Mouse (Mus musculus): ENCODE data around the gene Cyp26a1. TPM values are rescaled to one million over a fixed set of nuclear protein-coding genes. Genes with fewer than 3 reads are reported as not detected.

Gene Cyp26a1
- polyA plus RNA-seq, 2 experiments = 0.16 TPM; not detected in 1

DNA sequence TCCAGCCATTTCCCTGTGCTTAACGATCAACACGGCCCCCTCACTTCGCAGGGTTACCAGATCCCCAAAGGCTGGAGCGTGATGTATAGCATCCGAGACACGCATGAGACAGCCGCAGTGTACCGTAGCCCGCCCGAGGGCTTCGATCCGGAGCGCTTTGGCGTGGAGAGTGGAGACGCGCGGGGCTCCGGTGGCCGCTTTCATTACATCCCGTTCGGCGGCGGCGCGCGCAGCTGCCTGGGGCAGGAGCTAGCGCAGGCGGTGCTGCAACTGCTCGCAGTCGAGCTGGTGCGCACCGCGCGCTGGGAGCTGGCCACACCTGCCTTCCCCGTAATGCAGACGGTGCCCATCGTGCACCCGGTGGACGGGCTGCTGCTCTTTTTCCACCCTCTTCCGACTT is 4.7 kb upstream of the Cyp26a1 start:
- Histone ChIP-seq H3K4me2 (ENCODE audit: low read depth) (peak overlapping the region; percentile 39), H3K9ac (replicated peaks) (no peak overlapping the region), H3K9me3 (ENCODE audit: control insufficient read depth, low read length) (no peaks in the 10 kb centered on the region), H3K27ac (no peak overlapping the region), H3K4me1 (replicated peaks; ENCODE audit: control insufficient read depth in 2 of 2, insufficient read depth in 2 of 2, low read length in 1 of 2) (no peaks in the 10 kb centered on the region), H3K27me3 (ENCODE audit: control insufficient read depth, insufficient read depth, low read length) (peaks cover 83% of the 10 kb centered on the region), H3K4me3 (ENCODE audit: insufficient read depth in 1 of 2, low read depth in 2 of 2, low read length in 2 of 2) (peak overlapping the region in 1 of 2 experiments; percentile 35; a peak in 1 of 4 replicates), H3K36me3 (replicated peaks; ENCODE audit: control insufficient read depth, insufficient read depth, low read depth) (no peaks in the 10 kb centered on the region)
- WGBS (ENCODE audit: insufficient replicate concordance) = 2% methylated on average over 40 of the region's 40 CpGs
- no peak for DNase-seq (ENCODE audit: low read depth in 3 of 3, low spot score in 3 of 3)
- no peak for ATAC-seq (ENCODE audit: insufficient read depth)
- TF ChIP-seq EP300 (IDR thresholded peaks at IDR 0.05; ENCODE audit: low read depth) = no peak
- no peak for TF ChIP-seq CTCF (IDR thresholded peaks at IDR 0.05; ENCODE audit: low read depth)

- Histone ChIP-seq H3K4me1 (replicated peaks; ENCODE audit: control insufficient read depth in 2 of 2, insufficient read depth in 2 of 2, low read length in 1 of 2) (no peaks in the 10 kb centered on the region), H3K9ac (replicated peaks) (no peak overlapping the region), H3K27me3 (ENCODE audit: control insufficient read depth, insufficient read depth, low read length) (peaks cover 100% of the 10 kb centered on the region), H3K4me2 (ENCODE audit: low read depth) (no peak overlapping the region), H3K4me3 (ENCODE audit: insufficient read depth in 1 of 2, low read depth in 2 of 2, low read length in 2 of 2) (no peak overlapping the region), H3K9me3 (ENCODE audit: control insufficient read depth, low read length) (no peaks in the 10 kb centered on the region), H3K36me3 (replicated peaks; ENCODE audit: control insufficient read depth, insufficient read depth, low read depth) (no peaks in the 10 kb centered on the region), H3K27ac (no peak overlapping the region)
- TF ChIP-seq EP300 (IDR thresholded peaks at IDR 0.05; ENCODE audit: low read depth) (no peak), CTCF (IDR thresholded peaks at IDR 0.05; ENCODE audit: low read depth) (no peak)
- WGBS (ENCODE audit: insufficient replicate concordance) = 46% methylated on average over 13 of the region's 13 CpGs
- ATAC-seq (ENCODE audit: insufficient read depth) (no peak), DNase-seq (ENCODE audit: low read depth in 3 of 3, low spot score in 3 of 3) (no peak)
These were observed 2.5 kb upstream of the Cyp26a1 start for GRCm38 (mm10) chr19:37695146-37695545.

DNA sequence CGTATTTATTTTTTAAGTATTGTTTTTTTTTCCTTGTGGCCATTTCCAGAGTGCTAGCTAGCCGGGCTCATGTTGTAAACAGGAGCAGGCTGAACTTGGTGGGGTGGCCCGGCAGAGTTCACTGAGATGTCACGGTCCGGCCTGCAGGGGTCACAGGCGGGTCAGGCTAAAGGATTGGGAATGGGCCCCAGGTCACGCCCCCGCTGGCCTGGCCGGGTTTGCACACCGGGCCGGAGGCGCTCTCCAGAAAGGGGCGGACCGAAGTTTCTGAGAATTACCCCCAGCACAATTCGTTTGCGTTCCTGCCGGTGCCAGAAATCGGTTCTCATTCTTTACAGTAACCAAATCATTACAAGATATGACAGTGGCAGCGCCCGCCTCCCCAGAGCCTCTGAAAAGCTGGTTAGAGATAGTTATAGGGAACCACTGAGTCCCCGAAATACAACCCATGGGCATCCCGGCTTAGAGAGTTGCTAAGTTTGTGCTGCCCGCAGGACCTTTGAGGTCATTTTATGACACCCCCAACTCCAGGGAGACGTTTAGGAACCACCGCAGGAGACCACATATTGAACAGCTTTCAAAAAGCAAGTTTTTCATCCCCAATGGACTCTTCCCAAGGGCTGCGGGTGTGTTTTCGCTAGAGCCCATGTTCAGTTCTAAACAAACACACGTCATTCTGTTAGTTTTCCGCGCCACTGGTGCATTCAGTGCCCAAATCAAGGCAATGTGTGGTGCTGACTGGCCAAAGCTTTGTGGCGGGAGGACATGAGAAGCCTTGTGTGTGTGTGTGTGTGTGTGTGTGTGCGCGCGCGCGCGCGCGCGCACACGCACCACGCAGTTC is 1.6 kb upstream of the Cyp26a1 start:
- TF ChIP-seq CTCF (IDR thresholded peaks at IDR 0.05; ENCODE audit: low read depth) = 0 out of 2 replicates have a peak, but pooled peaks have one; percentile 14
- TF ChIP-seq EP300 (IDR thresholded peaks at IDR 0.05; ENCODE audit: low read depth) = no peak
- H3K27me3 ChIP-seq (ENCODE audit: control insufficient read depth, insufficient read depth, low read length) = peaks cover 100% of the 10 kb centered on the region
- H3K4me1 ChIP-seq (replicated peaks; ENCODE audit: control insufficient read depth in 2 of 2, insufficient read depth in 2 of 2, low read length in 1 of 2) = no peaks in the 10 kb centered on the region
- WGBS (ENCODE audit: insufficient replicate concordance) = 6% methylated on average over 42 of the region's 42 CpGs
- peak overlapping the region; percentile 16 for H3K4me2 ChIP-seq (ENCODE audit: low read depth)
- no peak overlapping the region for H3K9ac ChIP-seq (replicated peaks)
- no peaks in the 10 kb centered on the region for H3K36me3 ChIP-seq (replicated peaks; ENCODE audit: control insufficient read depth, insufficient read depth, low read depth)
- ATAC-seq (ENCODE audit: insufficient read depth) (no peak), DNase-seq (ENCODE audit: low read depth in 3 of 3, low spot score in 3 of 3) (no peak)
- H3K4me3 ChIP-seq (ENCODE audit: insufficient read depth in 1 of 2, low read depth in 2 of 2, low read length in 2 of 2) = no peak overlapping the region
- H3K27ac ChIP-seq = no peak overlapping the region
- H3K9me3 ChIP-seq (ENCODE audit: control insufficient read depth, low read length) = no peaks in the 10 kb centered on the region

DNA sequence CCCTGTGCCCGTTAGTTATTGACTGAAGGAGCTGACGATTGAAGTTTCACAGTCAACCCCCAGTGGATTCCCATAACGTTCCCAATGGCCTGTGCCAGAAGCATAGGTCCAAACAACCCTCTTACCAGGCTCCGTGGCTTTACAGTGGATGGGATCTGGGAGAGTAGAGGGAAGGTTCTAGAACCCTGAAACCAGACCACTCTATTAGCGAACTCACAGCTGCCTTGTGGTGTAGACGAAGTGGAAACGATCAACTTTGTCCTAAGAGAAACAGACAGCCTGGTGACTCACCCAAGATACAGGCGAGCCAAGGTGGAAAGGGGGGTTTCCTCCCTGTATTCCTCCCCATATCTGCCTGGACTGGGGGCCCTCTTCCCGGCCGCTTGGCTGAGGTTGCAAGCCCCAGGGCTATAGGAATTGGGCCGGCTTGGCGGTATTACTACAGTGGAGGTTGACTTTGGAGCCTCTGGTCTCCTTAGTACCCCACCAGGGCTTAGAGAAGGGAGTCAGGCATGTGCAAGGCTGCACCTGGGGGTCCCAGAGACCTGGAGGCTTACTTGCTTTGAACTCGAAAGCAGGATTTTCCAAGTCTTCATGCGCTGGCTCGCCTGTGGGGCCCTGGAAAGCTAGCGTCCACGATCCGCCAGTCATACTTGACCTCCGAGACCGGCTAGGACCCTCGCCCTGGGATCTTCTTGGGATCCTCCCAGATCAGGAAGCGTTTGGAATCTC is 829 bp upstream of the Cyp26a1 start:
- TF ChIP-seq EP300 (IDR thresholded peaks at IDR 0.05; ENCODE audit: low read depth) (no peak), CTCF (IDR thresholded peaks at IDR 0.05; ENCODE audit: low read depth) (no peak)
- no peak for ATAC-seq (ENCODE audit: insufficient read depth)
- Histone ChIP-seq H3K4me1 (replicated peaks; ENCODE audit: control insufficient read depth in 2 of 2, insufficient read depth in 2 of 2, low read length in 1 of 2) (no peaks in the 10 kb centered on the region; a peak in 1 of 4 replicates), H3K4me2 (ENCODE audit: low read depth) (peak overlapping the region; percentile 41), H3K36me3 (replicated peaks; ENCODE audit: control insufficient read depth, insufficient read depth, low read depth) (no peaks in the 10 kb centered on the region), H3K27me3 (ENCODE audit: control insufficient read depth, insufficient read depth, low read length) (peaks cover 94% of the 10 kb centered on the region), H3K27ac (no peak overlapping the region), H3K9me3 (ENCODE audit: control insufficient read depth, low read length) (no peaks in the 10 kb centered on the region), H3K4me3 (ENCODE audit: insufficient read depth in 1 of 2, low read depth in 2 of 2, low read length in 2 of 2) (no peak overlapping the region), H3K9ac (replicated peaks) (no peak overlapping the region)
- no peak for DNase-seq (ENCODE audit: low read depth in 3 of 3, low spot score in 3 of 3)
- 3% methylated on average over 22 of the region's 22 CpGs for WGBS (ENCODE audit: insufficient replicate concordance)

- 3% methylated on average over 18 of the region's 18 CpGs for WGBS (ENCODE audit: insufficient replicate concordance)
- H3K27me3 ChIP-seq (ENCODE audit: control insufficient read depth, insufficient read depth, low read length) = peaks cover 93% of the 10 kb centered on the region
- no peaks in the 10 kb centered on the region for H3K9me3 ChIP-seq (ENCODE audit: control insufficient read depth, low read length)
- H3K27ac ChIP-seq = no peak overlapping the region
- no peak overlapping the region for H3K4me3 ChIP-seq (ENCODE audit: insufficient read depth in 1 of 2, low read depth in 2 of 2, low read length in 2 of 2)
- DNase-seq (ENCODE audit: low read depth in 3 of 3, low spot score in 3 of 3) (no peak), ATAC-seq (ENCODE audit: insufficient read depth) (no peak)
- no peak overlapping the region for H3K9ac ChIP-seq (replicated peaks)
- H3K4me1 ChIP-seq (replicated peaks; ENCODE audit: control insufficient read depth in 2 of 2, insufficient read depth in 2 of 2, low read length in 1 of 2) = no peaks in the 10 kb centered on the region; a peak in 1 of 4 replicates
- H3K4me2 ChIP-seq (ENCODE audit: low read depth) = peak overlapping the region; percentile 41
- H3K36me3 ChIP-seq (replicated peaks; ENCODE audit: control insufficient read depth, insufficient read depth, low read depth) = no peaks in the 10 kb centered on the region
- TF ChIP-seq CTCF (IDR thresholded peaks at IDR 0.05; ENCODE audit: low read depth) (no peak), EP300 (IDR thresholded peaks at IDR 0.05; ENCODE audit: low read depth) (no peak)
These were observed 312 bp upstream of the Cyp26a1 start for GRCm38 (mm10) chr19:37697335-37697636.
